8 mouse cellular contexts compared by ENCODE assay signal in the genomic region with DNA sequence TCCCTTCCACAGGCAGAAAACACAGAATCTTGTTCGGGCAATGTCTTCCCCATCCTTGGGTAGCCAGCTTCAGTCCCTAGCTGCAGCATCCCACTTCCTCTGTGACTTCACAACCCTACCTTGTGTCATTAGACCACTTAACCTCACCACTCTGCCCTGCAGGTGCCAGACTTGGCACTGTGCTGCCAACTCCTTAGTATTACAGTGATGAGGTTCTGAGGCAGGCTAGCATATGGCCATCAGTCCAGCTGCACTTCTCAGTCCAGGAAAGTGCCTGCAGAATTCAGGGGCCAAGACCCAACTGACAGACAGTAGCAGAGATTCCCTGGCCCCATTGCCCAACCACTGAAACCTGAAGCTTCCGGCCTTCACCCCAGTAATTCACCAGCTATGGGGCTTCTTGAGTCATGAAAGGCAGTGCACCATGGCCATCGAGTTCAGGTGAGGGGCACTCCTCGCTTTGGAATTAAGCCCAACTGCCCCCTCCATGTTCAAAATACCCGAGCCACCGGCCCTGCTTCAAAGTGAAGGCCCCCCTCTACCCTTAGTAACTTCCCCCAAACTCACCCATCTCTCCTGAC. TPM values are rescaled to one million over a fixed set of nuclear protein-coding genes. Genes with fewer than 3 reads are reported as not detected.
A peak's percentile ranks its signal among the peaks of the same experiment; 100 is the strongest.
DNase-seq lines count a peak whose midpoint lies in the region; ATAC-seq and TF ChIP-seq lines count a peak whose summit lies in the region.

No protein-coding gene starts in this region.

- ATAC-seq in forebrain, embryonic 13.5 days = 0 out of 2 replicates have a peak, but pooled peaks have one; percentile 17
- ATAC-seq in limb, embryonic 11.5 days (ENCODE audit: insufficient number of reproducible peaks, low FRiP score, low TSS enrichment, low read depth) = peak; percentile 13; the same call in 1 of the 2 replicates
- no peak for ATAC-seq in stomach, embryonic 14.5 days (ENCODE audit: insufficient number of reproducible peaks, insufficient read depth, low FRiP score, low read depth)

- H3K36me3 ChIP-seq in forebrain, embryonic 13.5 days (ENCODE audit: poor library complexity, severe bottlenecking) = peaks cover 23% of the 10 kb centered on the region
- peaks cover 6% of the 10 kb centered on the region; the same call in 1 of the 2 replicates for H3K36me3 ChIP-seq in limb, embryonic 11.5 days (ENCODE audit: control insufficient read depth, insufficient read depth, low read length)
- peaks cover 11% of the 10 kb centered on the region; the same call in 1 of the 2 replicates for H3K36me3 ChIP-seq in stomach, embryonic 14.5 days (ENCODE audit: control insufficient read depth, insufficient read depth, low read length)

- WGBS in cerebellum, adult 2 months = 22% methylated on average over 6 of the region's 6 CpGs
- 14% methylated on average over 6 of the region's 6 CpGs for WGBS in forebrain, embryonic 13.5 days
- 12% methylated on average over 6 of the region's 6 CpGs for WGBS in limb, embryonic 11.5 days
- WGBS in stomach, embryonic 14.5 days = 10% methylated on average over 6 of the region's 6 CpGs

- no peak for TF ChIP-seq CTCF in cerebellum, adult 2 months (IDR thresholded peaks at IDR 0.05; ENCODE audit: borderline replicate concordance, insufficient read depth, low read depth, low read length)

- no peaks in the 10 kb centered on the region for H3K27me3 ChIP-seq in cerebellum, adult 2 months (ENCODE audit: control insufficient read depth, insufficient read depth, low read length)
- H3K27me3 ChIP-seq in forebrain, embryonic 13.5 days = no peaks in the 10 kb centered on the region
- H3K27me3 ChIP-seq in limb, embryonic 11.5 days (ENCODE audit: control insufficient read depth, insufficient read depth, low read length) = no peaks in the 10 kb centered on the region
- no peaks in the 10 kb centered on the region for H3K27me3 ChIP-seq in stomach, embryonic 14.5 days (ENCODE audit: control insufficient read depth, insufficient read depth, low read length)

- H3K4me2 ChIP-seq in forebrain, embryonic 13.5 days = peak overlapping the region; percentile 83
- H3K4me2 ChIP-seq in limb, embryonic 11.5 days (ENCODE audit: low read depth, severe bottlenecking) = peak overlapping the region; percentile 56
- H3K4me2 ChIP-seq in stomach, embryonic 14.5 days (replicated peaks; ENCODE audit: low read depth, low read length) = peak overlapping the region; percentile 93

- H3K9ac ChIP-seq in forebrain, embryonic 13.5 days = peak overlapping the region; percentile 74
- H3K9ac ChIP-seq in limb, embryonic 11.5 days (ENCODE audit: low read length) = peak overlapping the region; percentile 59
- H3K9ac ChIP-seq in stomach, embryonic 14.5 days (replicated peaks; ENCODE audit: low read depth, low read length) = peak overlapping the region; percentile 46

- H3K9me3 ChIP-seq in forebrain, embryonic 13.5 days (replicated peaks) = 0 out of 2 replicates have a peak, but pooled peaks cover 3% of the 10 kb centered on the region
- H3K9me3 ChIP-seq in limb, embryonic 11.5 days (ENCODE audit: control insufficient read depth, low read length) = no peaks in the 10 kb centered on the region
- H3K9me3 ChIP-seq in stomach, embryonic 14.5 days (ENCODE audit: control insufficient read depth, low read depth, low read length) = no peaks in the 10 kb centered on the region

- no peak overlapping the region for H3K27ac ChIP-seq in cerebellum, adult 2 months (ENCODE audit: insufficient read depth, low read length)
- no peak overlapping the region for H3K27ac ChIP-seq in forebrain, embryonic 13.5 days
- no peak overlapping the region for H3K27ac ChIP-seq in limb, embryonic 11.5 days (replicated peaks; ENCODE audit: low read depth, low read length)
- H3K27ac ChIP-seq in stomach, embryonic 14.5 days (ENCODE audit: low read length) = no peak overlapping the region

- H3K4me3 ChIP-seq in cerebellum, adult 2 months (replicated peaks; ENCODE audit: insufficient read depth, low read depth, low read length) = peak overlapping the region; percentile 61
- peak overlapping the region; percentile 63 for H3K4me3 ChIP-seq in forebrain, embryonic 13.5 days
- peak overlapping the region; percentile 48 for H3K4me3 ChIP-seq in limb, embryonic 11.5 days (ENCODE audit: low read depth, low read length)
- H3K4me3 ChIP-seq in stomach, embryonic 14.5 days (ENCODE audit: low read depth, low read length) = peak overlapping the region; percentile 64

- DNase-seq in cerebellum, adult 2 months = no peak
- DNase-seq in cerebellum, adult 11 months = no peak
- peak; percentile 35 for DNase-seq in CD4-positive helper T cell, adult 2 months (ENCODE audit: low read depth, low spot score)
- no peak for DNase-seq in limb, embryonic 11.5 days (ENCODE audit: low spot score)
- no peak for DNase-seq in layer of hippocampus, adult 11-12 months (ENCODE audit: low spot score)
- no peak for DNase-seq in spleen, postnatal 10 days (ENCODE audit: low spot score in 2 of 2)

- no peaks in the 10 kb centered on the region; the same call in 1 of the 2 replicates for H3K4me1 ChIP-seq in cerebellum, adult 2 months (ENCODE audit: control insufficient read depth, insufficient read depth, low read length)
- H3K4me1 ChIP-seq in forebrain, embryonic 13.5 days = peaks cover 27% of the 10 kb centered on the region
- H3K4me1 ChIP-seq in limb, embryonic 11.5 days (ENCODE audit: control insufficient read depth, insufficient read depth, low read length) = peaks cover 5% of the 10 kb centered on the region
- peaks cover 15% of the 10 kb centered on the region for H3K4me1 ChIP-seq in stomach, embryonic 14.5 days (ENCODE audit: control insufficient read depth, insufficient read depth, low read length)

- no peak for TF ChIP-seq POLR2A in cerebellum, adult 2 months (IDR thresholded peaks at IDR 0.05; ENCODE audit: borderline replicate concordance, insufficient read depth, low read length)

RNA-seq across cellular contexts. Expression of gene Itpripl1, which starts 0.6 kb away (rescaled TPM):
- polyA plus RNA-seq in cerebellum, adult 2 months (2012; rRNA removed) = 1.2 and 2.0 TPM in 2 replicates
- polyA plus RNA-seq in forebrain, embryonic 13.5 days (2015; fragmentation: Nextera tagmentation; extraction: Ambion mirVana) = 19.6 and 19.9 TPM in 2 replicates
- polyA plus RNA-seq in limb, embryonic 11.5 days (2014; fragmentation: Nextera tagmentation; extraction: Ambion mirVana) = 17.5 and 19.6 TPM in 2 replicates
- 29.5 and 30.0 TPM in 2 replicates for polyA plus RNA-seq in stomach, embryonic 14.5 days (2014; fragmentation: Nextera tagmentation; extraction: Ambion mirVana)

RNA-seq across cellular contexts. Expression of gene Ncaph, which starts 8.9 kb away (rescaled TPM):
- 1.1 and 2.0 TPM in 2 replicates for polyA plus RNA-seq in cerebellum, adult 2 months (2012; rRNA removed)
- 74.9 and 77.1 TPM in 2 replicates for polyA plus RNA-seq in forebrain, embryonic 13.5 days (2015; fragmentation: Nextera tagmentation; extraction: Ambion mirVana)
- 130 and 144 TPM in 2 replicates for polyA plus RNA-seq in limb, embryonic 11.5 days (2014; fragmentation: Nextera tagmentation; extraction: Ambion mirVana)
- polyA plus RNA-seq in stomach, embryonic 14.5 days (2014; fragmentation: Nextera tagmentation; extraction: Ambion mirVana) = 81.4 and 84.8 TPM in 2 replicates

Comparison
In these comparisons a context has a peak if more than half of its experiments do, and no peak if none do; other contexts are left out.
1. RNA of gene Ncaph, which starts 8.9 kb away (polyA plus RNA-seq): 130 to 144 TPM in limb, embryonic 11.5 days, 81.4 to 84.8 TPM in stomach, embryonic 14.5 days and 74.9 to 77.1 TPM in forebrain, embryonic 13.5 days; 1.1 to 2.0 TPM in cerebellum, adult 2 months; every median in the first group is over 10 times any median in the second.
2. Peak in every context shown above with its lines, with median percentiles within 50 percentile points of each other: H3K4me3 ChIP-seq, H3K4me2 ChIP-seq and H3K9ac ChIP-seq.